Mouse (Mus musculus): ENCODE measurements around the gene Hopx. TPM values are rescaled to one million over a fixed set of nuclear protein-coding genes. Genes with fewer than 3 reads are reported as not detected.

The Hopx gene
- polyA plus RNA-seq, 1 experiment from 2014 or later, result 16.7 TPM

DNA sequence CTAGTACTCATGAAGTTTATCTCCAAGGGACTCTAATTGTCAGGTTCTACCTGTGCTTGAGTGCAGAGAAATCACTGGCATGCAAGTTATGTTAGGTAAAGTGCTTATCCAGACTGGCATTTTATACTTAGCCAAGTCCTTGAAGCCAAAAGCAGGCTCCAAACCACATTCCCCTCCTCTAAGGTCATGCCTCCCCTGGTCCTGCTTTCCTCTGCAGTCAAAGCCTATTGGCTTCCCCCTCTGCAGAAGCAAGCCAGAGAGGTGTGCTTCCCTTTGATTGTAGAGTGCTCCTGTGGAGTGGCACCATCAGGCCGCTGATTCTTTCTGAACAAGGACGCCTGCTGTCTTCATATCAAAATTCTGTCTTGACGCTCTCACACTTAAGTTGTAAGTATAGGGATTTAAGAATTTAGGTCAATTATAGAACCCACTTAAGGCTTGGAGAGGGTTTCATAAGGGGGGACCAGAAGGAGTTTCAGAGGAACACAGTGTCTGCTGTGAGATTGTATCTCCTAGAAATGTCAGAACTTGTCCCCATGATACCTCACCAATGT is 11.6 kb upstream of the Hopx start:
- 0 out of 2 replicates have a peak, but pooled peaks cover 3% of the 10 kb centered on the region for H3K36me3 ChIP-seq (ENCODE audit: control insufficient read depth, insufficient read depth)
- peak overlapping the region; percentile 36; the same call in 1 of the 2 replicates for H3K4me2 ChIP-seq (ENCODE audit: low read depth, low read length)
- H3K27ac ChIP-seq (ENCODE audit: low read length), result peak overlapping the region; percentile 82
- peak overlapping the region; percentile 25; the same call in 1 of the 2 replicates for H3K9ac ChIP-seq (ENCODE audit: low read length)
- WGBS, result 43% methylated on average over 3 of the region's 3 CpGs
- no peak overlapping the region for H3K4me3 ChIP-seq (ENCODE audit: low read length)
- peaks cover 9% of the 10 kb centered on the region for H3K9me3 ChIP-seq (replicated peaks; ENCODE audit: control insufficient read depth, low read length)
- no peaks in the 10 kb centered on the region for H3K27me3 ChIP-seq (ENCODE audit: control insufficient read depth, insufficient read depth, low read length)
- ATAC-seq (replicated peaks; ENCODE audit: extremely low read depth, insufficient read depth, low FRiP score), result no peak
- H3K4me1 ChIP-seq (ENCODE audit: control insufficient read depth, insufficient read depth, low read length), result peaks cover 48% of the 10 kb centered on the region

DNA sequence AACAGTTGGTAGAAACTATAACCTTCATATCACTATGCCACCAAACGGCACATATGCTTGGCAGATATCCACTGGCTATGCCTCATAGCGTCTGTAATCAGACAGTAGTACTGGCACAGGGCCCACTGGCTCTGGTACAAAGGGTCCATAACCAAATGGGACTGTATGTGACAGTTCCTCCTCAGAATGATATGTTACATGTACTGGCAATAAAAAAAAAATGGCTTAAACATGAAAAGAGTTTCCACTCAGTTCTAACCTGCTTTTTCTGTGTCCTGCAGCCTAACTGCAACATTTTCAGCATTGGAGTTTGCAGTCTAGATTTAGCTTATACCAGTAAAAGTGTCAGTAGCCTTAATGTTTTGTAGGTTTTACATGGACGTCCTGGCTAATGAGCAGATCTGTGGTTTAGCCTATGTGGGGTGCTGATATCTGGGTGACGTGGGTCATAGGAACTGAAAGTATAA is 9.9 kb upstream of the Hopx start:
- Histone ChIP-seq H3K9me3 (replicated peaks; ENCODE audit: control insufficient read depth, low read length) (peaks cover 9% of the 10 kb centered on the region), H3K4me3 (ENCODE audit: low read length) (no peak overlapping the region), H3K27me3 (ENCODE audit: control insufficient read depth, insufficient read depth, low read length) (no peaks in the 10 kb centered on the region), H3K4me2 (ENCODE audit: low read depth, low read length) (no peak overlapping the region), H3K4me1 (ENCODE audit: control insufficient read depth, insufficient read depth, low read length) (peaks cover 44% of the 10 kb centered on the region), H3K9ac (ENCODE audit: low read length) (no peak overlapping the region), H3K36me3 (ENCODE audit: control insufficient read depth, insufficient read depth) (0 out of 2 replicates have a peak, but pooled peaks cover 3% of the 10 kb centered on the region), H3K27ac (ENCODE audit: low read length) (peak overlapping the region; percentile 83)
- 37% methylated on average over 4 of the region's 4 CpGs for WGBS
- 0 out of 2 replicates have a peak, but pooled peaks have one; percentile 39 for ATAC-seq (replicated peaks; ENCODE audit: extremely low read depth, insufficient read depth, low FRiP score)

DNA sequence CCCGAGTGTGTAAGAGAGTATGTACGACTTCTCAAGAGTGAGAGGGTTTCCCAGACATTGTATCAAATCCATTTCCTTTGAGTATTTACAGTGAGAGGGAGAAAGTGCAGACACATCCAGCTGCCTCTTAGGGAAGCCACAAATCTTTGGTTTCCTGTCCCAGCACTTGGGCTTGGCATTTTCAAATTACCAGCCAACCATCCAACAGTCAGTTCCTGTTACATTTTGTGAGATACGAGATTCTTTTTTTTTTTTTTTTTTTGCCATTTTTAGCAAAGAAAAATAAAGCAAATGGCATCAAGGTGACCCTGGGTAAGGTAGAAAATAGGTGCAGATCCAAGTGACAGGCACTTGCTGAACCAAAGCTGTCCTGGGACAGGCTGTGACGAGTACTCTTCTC is 9.2 kb upstream of the Hopx start:
- H3K9ac ChIP-seq (ENCODE audit: low read length), result no peak overlapping the region
- no peak for ATAC-seq (replicated peaks; ENCODE audit: extremely low read depth, insufficient read depth, low FRiP score)
- H3K4me1 ChIP-seq (ENCODE audit: control insufficient read depth, insufficient read depth, low read length), result peaks cover 41% of the 10 kb centered on the region
- peak overlapping the region; percentile 83 for H3K27ac ChIP-seq (ENCODE audit: low read length)
- no peak overlapping the region for H3K4me3 ChIP-seq (ENCODE audit: low read length)
- no peak overlapping the region for H3K4me2 ChIP-seq (ENCODE audit: low read depth, low read length)
- H3K27me3 ChIP-seq (ENCODE audit: control insufficient read depth, insufficient read depth, low read length), result no peaks in the 10 kb centered on the region
- H3K36me3 ChIP-seq (ENCODE audit: control insufficient read depth, insufficient read depth), result 0 out of 2 replicates have a peak, but pooled peaks cover 3% of the 10 kb centered on the region
- peaks cover 9% of the 10 kb centered on the region for H3K9me3 ChIP-seq (replicated peaks; ENCODE audit: control insufficient read depth, low read length)
- WGBS, result 45% methylated on average over 4 of the region's 4 CpGs

DNA sequence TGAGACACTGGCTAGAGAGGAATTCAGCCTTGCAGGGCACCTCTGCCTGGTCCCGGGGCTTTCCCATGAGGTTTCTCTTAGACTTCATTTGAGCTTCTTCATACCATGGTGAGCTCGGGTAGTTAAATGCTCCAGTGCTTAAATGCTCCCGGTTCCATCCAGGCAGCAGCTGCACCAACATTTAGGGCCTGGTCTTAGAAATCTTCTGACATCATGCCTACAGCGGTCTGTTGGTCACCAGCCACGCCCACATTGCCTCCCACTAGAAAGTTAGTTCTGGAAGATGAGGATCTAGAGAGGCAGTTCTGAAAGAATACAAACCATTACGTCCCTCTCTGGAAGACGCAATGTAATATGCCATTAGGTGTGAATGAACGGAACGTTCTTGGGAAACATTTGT is 8.7 kb upstream of the Hopx start:
- peak overlapping the region; percentile 30; the same call in 1 of the 2 replicates for H3K27ac ChIP-seq (ENCODE audit: low read length)
- no peak overlapping the region for H3K4me3 ChIP-seq (ENCODE audit: low read length)
- 69% methylated on average over 9 of the region's 9 CpGs for WGBS
- no peaks in the 10 kb centered on the region for H3K27me3 ChIP-seq (ENCODE audit: control insufficient read depth, insufficient read depth, low read length)
- H3K9me3 ChIP-seq (replicated peaks; ENCODE audit: control insufficient read depth, low read length), result peaks cover 4% of the 10 kb centered on the region
- ATAC-seq (replicated peaks; ENCODE audit: extremely low read depth, insufficient read depth, low FRiP score), result no peak
- H3K36me3 ChIP-seq (ENCODE audit: control insufficient read depth, insufficient read depth), result 0 out of 2 replicates have a peak, but pooled peaks cover 3% of the 10 kb centered on the region
- no peak overlapping the region for H3K9ac ChIP-seq (ENCODE audit: low read length)
- H3K4me1 ChIP-seq (ENCODE audit: control insufficient read depth, insufficient read depth, low read length), result peaks cover 41% of the 10 kb centered on the region
- no peak overlapping the region for H3K4me2 ChIP-seq (ENCODE audit: low read depth, low read length)

DNA sequence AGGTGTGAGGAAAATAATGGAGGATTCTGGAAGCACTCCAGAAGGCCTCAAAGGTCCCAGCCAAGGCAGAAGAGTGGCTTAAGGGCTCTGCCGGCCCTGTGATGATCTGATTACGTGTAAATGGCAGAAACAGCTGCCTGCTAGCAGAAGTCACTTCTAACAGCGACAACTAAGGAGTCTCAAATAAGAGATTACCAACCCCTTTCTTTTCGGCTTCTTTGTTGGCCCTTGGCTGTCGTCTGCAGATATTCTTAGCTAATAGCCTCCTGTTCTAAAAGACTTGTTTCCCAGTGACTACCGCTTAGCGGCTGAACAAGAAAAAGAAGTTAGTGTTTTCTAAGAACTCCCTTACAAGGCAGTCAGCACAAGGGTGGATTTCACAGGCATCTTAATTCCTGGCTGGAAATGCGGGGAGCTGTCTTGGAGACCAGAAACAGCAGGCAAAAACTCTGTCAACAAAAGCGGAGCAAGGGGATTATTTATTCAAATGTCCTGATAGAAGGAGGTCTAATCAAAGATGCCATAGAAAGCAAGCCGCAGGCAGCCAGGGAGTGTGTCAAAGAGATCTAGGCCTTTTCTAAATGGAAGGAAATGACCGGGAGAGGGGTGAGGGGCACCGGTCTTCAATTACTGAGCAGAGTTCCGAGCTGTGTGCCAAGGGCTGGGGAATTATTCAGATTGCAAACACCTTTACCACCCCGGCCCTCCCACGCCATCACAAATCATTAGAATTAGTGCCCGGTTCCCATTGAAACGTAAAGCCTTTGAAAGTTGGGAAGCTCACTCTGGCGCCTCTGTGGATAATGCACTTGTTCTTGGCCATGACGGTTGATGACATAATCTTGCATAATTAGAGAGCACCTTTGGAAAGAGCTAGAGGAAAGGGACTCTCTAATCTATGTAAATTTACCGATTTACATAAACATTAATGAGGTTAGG is 7.6 kb upstream of the Hopx start:
- Histone ChIP-seq H3K36me3 (ENCODE audit: control insufficient read depth, insufficient read depth) (no peaks in the 10 kb centered on the region), H3K4me1 (ENCODE audit: control insufficient read depth, insufficient read depth, low read length) (peaks cover 41% of the 10 kb centered on the region), H3K27me3 (ENCODE audit: control insufficient read depth, insufficient read depth, low read length) (no peaks in the 10 kb centered on the region), H3K27ac (ENCODE audit: low read length) (peak overlapping the region; percentile 65), H3K4me2 (ENCODE audit: low read depth, low read length) (no peak overlapping the region; the same call in 1 of the 2 replicates), H3K4me3 (ENCODE audit: low read length) (no peak overlapping the region), H3K9me3 (replicated peaks; ENCODE audit: control insufficient read depth, low read length) (no peaks in the 10 kb centered on the region), H3K9ac (ENCODE audit: low read length) (no peak overlapping the region)
- ATAC-seq (replicated peaks; ENCODE audit: extremely low read depth, insufficient read depth, low FRiP score), result 0 out of 2 replicates have a peak, but pooled peaks have one; percentile 9
- 32% methylated on average over 20 of the region's 20 CpGs for WGBS

DNA sequence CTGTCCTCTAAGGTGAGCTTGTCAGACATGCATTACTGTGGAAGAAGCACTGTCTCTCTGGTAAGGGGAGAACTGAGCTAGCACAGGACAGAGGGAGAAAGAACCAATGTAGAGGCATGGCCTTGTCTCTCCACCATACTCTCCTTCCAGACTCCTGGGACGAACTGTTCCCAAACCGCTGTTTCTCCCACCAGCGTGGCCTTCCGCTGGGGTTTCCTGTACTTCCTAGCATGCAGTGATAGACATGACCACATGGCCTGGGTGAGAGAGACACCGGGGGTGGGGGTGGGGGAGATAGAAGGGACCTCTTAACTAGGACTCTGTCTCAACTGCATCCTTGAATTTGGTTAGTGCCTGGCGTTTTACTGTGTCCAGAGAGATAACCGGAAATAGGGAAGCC is 5.8 kb upstream of the Hopx start:
- Histone ChIP-seq H3K4me1 (ENCODE audit: control insufficient read depth, insufficient read depth, low read length) (peaks cover 35% of the 10 kb centered on the region), H3K9ac (ENCODE audit: low read length) (no peak overlapping the region), H3K27me3 (ENCODE audit: control insufficient read depth, insufficient read depth, low read length) (no peaks in the 10 kb centered on the region), H3K9me3 (replicated peaks; ENCODE audit: control insufficient read depth, low read length) (no peaks in the 10 kb centered on the region), H3K36me3 (ENCODE audit: control insufficient read depth, insufficient read depth) (no peaks in the 10 kb centered on the region), H3K27ac (ENCODE audit: low read length) (no peak overlapping the region), H3K4me2 (ENCODE audit: low read depth, low read length) (no peak overlapping the region), H3K4me3 (ENCODE audit: low read length) (no peak overlapping the region)
- ATAC-seq (replicated peaks; ENCODE audit: extremely low read depth, insufficient read depth, low FRiP score), result no peak
- 76% methylated on average over 7 of the region's 7 CpGs for WGBS

DNA sequence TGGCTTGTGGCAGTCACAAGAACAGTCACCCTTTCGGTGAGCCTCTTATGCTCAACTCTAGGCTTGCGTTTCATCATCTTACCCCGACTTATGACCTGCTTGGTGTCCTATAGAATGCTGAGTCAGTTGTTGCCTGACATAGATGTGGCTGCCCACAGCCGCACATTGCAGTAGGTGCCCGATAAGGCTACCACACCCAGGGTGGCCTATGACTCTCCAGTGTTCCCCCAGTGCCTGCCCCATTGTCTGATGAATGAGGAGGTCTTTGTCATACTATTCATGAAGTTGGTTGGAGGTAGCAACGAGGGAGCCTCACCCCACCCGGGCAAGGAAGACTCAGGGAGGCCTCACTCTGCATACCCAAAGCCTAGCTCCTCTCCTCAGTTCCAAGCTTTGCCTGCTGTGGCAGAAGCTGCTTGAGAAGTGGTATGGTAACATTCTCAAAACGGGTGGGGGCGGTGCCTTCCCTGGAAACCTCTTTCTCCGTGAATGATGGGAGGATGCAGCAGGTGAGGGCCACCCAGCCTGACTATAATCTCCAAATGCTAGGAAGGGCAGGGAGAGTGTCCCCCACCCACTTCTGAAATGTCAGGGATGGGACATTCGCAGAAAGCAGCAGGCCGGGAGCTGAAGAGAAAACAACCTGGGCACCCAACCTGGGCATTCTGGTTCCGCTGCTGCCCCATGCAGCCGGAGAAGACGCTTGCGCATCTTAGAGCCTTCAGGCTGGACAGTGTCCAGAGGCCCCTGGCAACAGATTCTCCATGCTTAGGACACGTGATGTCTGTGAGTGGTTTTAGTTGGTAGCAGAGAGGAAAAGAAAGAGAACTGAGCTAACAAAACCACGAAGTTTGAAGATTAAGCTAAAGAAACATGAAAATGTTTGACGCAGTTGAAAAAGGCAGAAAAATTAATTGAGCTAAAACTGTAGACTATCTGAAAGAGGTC is 4.8 kb upstream of the Hopx start:
- 83% methylated on average over 19 of the region's 19 CpGs for WGBS
- no peak overlapping the region for H3K27ac ChIP-seq (ENCODE audit: low read length)
- ATAC-seq (replicated peaks; ENCODE audit: extremely low read depth, insufficient read depth, low FRiP score), result no peak
- H3K9ac ChIP-seq (ENCODE audit: low read length), result no peak overlapping the region
- peaks cover 37% of the 10 kb centered on the region for H3K4me1 ChIP-seq (ENCODE audit: control insufficient read depth, insufficient read depth, low read length)
- no peak overlapping the region for H3K4me2 ChIP-seq (ENCODE audit: low read depth, low read length)
- H3K4me3 ChIP-seq (ENCODE audit: low read length), result no peak overlapping the region
- no peaks in the 10 kb centered on the region for H3K9me3 ChIP-seq (replicated peaks; ENCODE audit: control insufficient read depth, low read length)
- no peaks in the 10 kb centered on the region for H3K36me3 ChIP-seq (ENCODE audit: control insufficient read depth, insufficient read depth)
- no peaks in the 10 kb centered on the region for H3K27me3 ChIP-seq (ENCODE audit: control insufficient read depth, insufficient read depth, low read length)

DNA sequence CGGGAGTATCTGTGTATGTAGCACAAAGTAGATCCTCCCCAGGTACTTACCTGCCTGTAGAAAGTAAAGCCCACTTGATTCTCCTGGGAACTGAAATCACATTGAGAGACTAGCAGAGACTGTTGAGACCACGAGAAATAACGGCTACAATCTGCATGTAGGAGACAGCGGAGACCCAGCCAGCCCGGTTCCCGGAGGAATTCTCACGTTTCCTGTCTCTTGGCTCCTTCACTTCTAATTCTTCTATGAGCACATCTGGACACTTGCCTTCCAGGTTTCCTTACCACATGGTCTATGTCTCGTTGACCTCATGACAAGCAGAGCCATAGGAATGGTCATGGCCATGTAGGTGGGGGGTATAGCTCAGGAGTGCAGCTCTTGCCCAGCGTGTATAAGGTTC is 811 bp upstream of the Hopx start:
- peak overlapping the region; percentile 65; the same call in 1 of the 2 replicates for H3K4me2 ChIP-seq (ENCODE audit: low read depth, low read length)
- peak overlapping the region; percentile 98 for H3K27ac ChIP-seq (ENCODE audit: low read length)
- no peaks in the 10 kb centered on the region for H3K27me3 ChIP-seq (ENCODE audit: control insufficient read depth, insufficient read depth, low read length)
- ATAC-seq (replicated peaks; ENCODE audit: extremely low read depth, insufficient read depth, low FRiP score), result no peak
- peaks cover 15% of the 10 kb centered on the region for H3K4me1 ChIP-seq (ENCODE audit: control insufficient read depth, insufficient read depth, low read length)
- WGBS, result 63% methylated on average over 9 of the region's 9 CpGs
- peak overlapping the region; percentile 80 for H3K9ac ChIP-seq (ENCODE audit: low read length)
- no peak overlapping the region; the same call in 1 of the 2 replicates for H3K4me3 ChIP-seq (ENCODE audit: low read length)
- no peaks in the 10 kb centered on the region for H3K9me3 ChIP-seq (replicated peaks; ENCODE audit: control insufficient read depth, low read length)
- no peaks in the 10 kb centered on the region for H3K36me3 ChIP-seq (ENCODE audit: control insufficient read depth, insufficient read depth)

Measured in heart, embryonic 16.5 days (tissue).